Mouse (Mus musculus): Measurements from ENCODE around the gene E330017A01Rik.
"Not testable (repeated sequence)": the region's sequence is repeated elsewhere in the genome, so short reads cannot be mapped to it uniquely, and the experiment has no call there.

E330017A01Rik gene

GRCm38 (mm10) chr16:58638689-58639175, at the start of gene E330017A01Rik:
Gene E330017A01Rik, minus strand, starts transcription at chr16:58638739.
- DNase-seq: no peak

GRCm38 (mm10) chr16:58685548-58686537, 47.3 kb upstream of the E330017A01Rik start:
- peak; percentile 25 for DNase-seq

GRCm38 (mm10) chr16:58684537-58684936, 46.0 kb upstream of the E330017A01Rik start:
- no peak for DNase-seq

- no peak for DNase-seq
Observed at GRCm38 (mm10) chr16:58683911-58684310, 45.4 kb upstream of the E330017A01Rik start.

- DNase-seq: no peak
Observed at GRCm38 (mm10) chr16:58682870-58683269, 44.3 kb upstream of the E330017A01Rik start.

GRCm38 (mm10) chr16:58682046-58682445, 43.5 kb upstream of the E330017A01Rik start:
- DNase-seq: no peak

GRCm38 (mm10) chr16:58678660-58679059, 40.1 kb upstream of the E330017A01Rik start:
- no peak for DNase-seq

GRCm38 (mm10) chr16:58677491-58677890, 39.0 kb upstream of the E330017A01Rik start:
- DNase-seq: no peak

GRCm38 (mm10) chr16:58676633-58677032, 38.1 kb upstream of the E330017A01Rik start:
- no peak for DNase-seq

GRCm38 (mm10) chr16:58676156-58676555, 37.6 kb upstream of the E330017A01Rik start:
- no peak for DNase-seq

GRCm38 (mm10) chr16:58675256-58675655, 36.7 kb upstream of the E330017A01Rik start:
- DNase-seq: no peak

- DNase-seq: no peak
Observed at GRCm38 (mm10) chr16:58673811-58674410, 35.4 kb upstream of the E330017A01Rik start.

- no peak for DNase-seq
Observed at GRCm38 (mm10) chr16:58672396-58672795, 33.9 kb upstream of the E330017A01Rik start.

- no peak for DNase-seq
Observed at GRCm38 (mm10) chr16:58671212-58671985, 32.9 kb upstream of the E330017A01Rik start.

- DNase-seq: no peak
Observed at GRCm38 (mm10) chr16:58670643-58671042, 32.1 kb upstream of the E330017A01Rik start.

- DNase-seq: peak; percentile 81
Observed at GRCm38 (mm10) chr16:58669917-58670630, 31.5 kb upstream of the E330017A01Rik start, which contains the start of gene Cpox. Gene Cpox, plus strand, starts transcription at chr16:58670292.

- DNase-seq: no peak
Observed at GRCm38 (mm10) chr16:58669264-58669663, 30.7 kb upstream of the E330017A01Rik start.

GRCm38 (mm10) chr16:58668586-58668985, 30.0 kb upstream of the E330017A01Rik start:
- no peak for DNase-seq

- not testable (repeated sequence) for DNase-seq
Observed at GRCm38 (mm10) chr16:58666681-58667080, 28.1 kb upstream of the E330017A01Rik start.

- not testable (repeated sequence) for DNase-seq
Observed at GRCm38 (mm10) chr16:58665137-58665536, 26.6 kb upstream of the E330017A01Rik start.

GRCm38 (mm10) chr16:58663816-58664215, 25.3 kb upstream of the E330017A01Rik start:
- no peak for DNase-seq

- DNase-seq: no peak
Observed at GRCm38 (mm10) chr16:58663021-58663420, 24.5 kb upstream of the E330017A01Rik start.

All from thymus, postnatal 14 days (tissue).